Mouse (Mus musculus) erythroblast, adult 5-6 weeks (primary cell): Measurements from ENCODE around the gene Tmem200a. TPM values are rescaled to one million over a fixed set of nuclear protein-coding genes. Genes with fewer than 3 reads are reported as not detected.

Experiments used
- ATAC-seq: replicated peaks from 2 replicates; pipeline ENCODE4 v1.8.0; 2016; ENCODE audit warnings: moderate number of reproducible peaks, mild to moderate bottlenecking, moderate TSS enrichment, inconsistent platforms; ENCODE audit not compliant: poor library complexity, low FRiP score, severe bottlenecking
- total RNA-seq, 2 experiments: library from RNA; stranded (forward) in 1 of 2; stranded (reverse) in 1 of 2; fragments of 150-400 nt in 1 of 2; fragments of 200-764, 138-1000 nt in 1 of 2; gene quantifications; 2 replicates each; pipeline versions ENCODE4 v1.2.3 to v1.2.4; 2015 to 2017; ENCODE audit warnings: low replicate concordance in 2 of 2

Gene Tmem200a
- total RNA-seq, 2 experiments from 2014 or later = not detected

GRCm38 (mm10) chr10:25999291-25999930 is 79.4 kb downstream of the Tmem200a start:
- ATAC-seq = no peak

GRCm38 (mm10) chr10:25984056-25984455 is 94.8 kb downstream of the Tmem200a start:
- no peak for ATAC-seq

GRCm38 (mm10) chr10:25982617-25983016 is 96.2 kb downstream of the Tmem200a start:
- ATAC-seq = no peak

- no peak for ATAC-seq
These were observed 116.0 kb downstream of the Tmem200a start for GRCm38 (mm10) chr10:25962863-25963262.

GRCm38 (mm10) chr10:25961066-25961465 is 117.8 kb downstream of the Tmem200a start:
- no peak for ATAC-seq

- no peak for ATAC-seq
These were observed 119.8 kb downstream of the Tmem200a start for GRCm38 (mm10) chr10:25958762-25959753.

GRCm38 (mm10) chr10:25954641-25955228 is 124.1 kb downstream of the Tmem200a start:
- no peak for ATAC-seq

GRCm38 (mm10) chr10:25952838-25953237 is 126.0 kb downstream of the Tmem200a start:
- ATAC-seq = no peak

- ATAC-seq = no peak
These were observed 126.7 kb downstream of the Tmem200a start for GRCm38 (mm10) chr10:25952150-25952549.

- ATAC-seq = no peak
These were observed 133.0 kb downstream of the Tmem200a start for GRCm38 (mm10) chr10:25945866-25946265.

GRCm38 (mm10) chr10:25944641-25945040 is 134.2 kb downstream of the Tmem200a start:
- ATAC-seq = no peak

- ATAC-seq = no peak
These were observed 147.1 kb downstream of the Tmem200a start for GRCm38 (mm10) chr10:25931796-25932195.

- ATAC-seq = no peak
These were observed 149.3 kb downstream of the Tmem200a start for GRCm38 (mm10) chr10:25929401-25930150.

- ATAC-seq = no peak
These were observed 149.9 kb downstream of the Tmem200a start for GRCm38 (mm10) chr10:25928861-25929368.

- no peak for ATAC-seq
These were observed 150.4 kb downstream of the Tmem200a start for GRCm38 (mm10) chr10:25928448-25928786.

- no peak for ATAC-seq
These were observed 151.1 kb downstream of the Tmem200a start for GRCm38 (mm10) chr10:25927553-25928447.

- ATAC-seq = no peak
These were observed 158.1 kb downstream of the Tmem200a start for GRCm38 (mm10) chr10:25920640-25921278.

GRCm38 (mm10) chr10:25918103-25918502 is 160.7 kb downstream of the Tmem200a start:
- no peak for ATAC-seq
